Mouse (Mus musculus): Measurements from ENCODE around the gene Glb1l. TPM values are rescaled to one million over a fixed set of nuclear protein-coding genes. Genes with fewer than 3 reads are reported as not detected.
A peak's percentile ranks its signal among the peaks of the same experiment; 100 is the strongest.

Gene Glb1l
- total and polyA plus RNA-seq, 3 experiments, result 2.4 to 10.8 (median 3.6) TPM

- Histone ChIP-seq H3K9ac (ENCODE audit: insufficient read depth, low read depth) (no peak overlapping the region), H3K4me2 (ENCODE audit: insufficient read depth, low read depth, poor library complexity, severe bottlenecking) (no peak overlapping the region), H3K79me2 (replicated peaks; ENCODE audit: control insufficient read depth, extremely low read depth, insufficient read depth, poor library complexity, severe bottlenecking) (no peaks in the 10 kb centered on the region), H3K4me1 (ENCODE audit: control insufficient read depth in 1 of 2, insufficient read depth in 2 of 2) (peaks cover 9 to 21% of the 10 kb centered on the region in 2 experiments), H3K36me3 (replicated peaks in 1 of 2; ENCODE audit: control insufficient read depth in 1 of 2, insufficient read depth in 1 of 2, low read length in 1 of 2) (no peaks in the 10 kb centered on the region), H3K27me3 (replicated peaks) (peaks cover 30% of the 10 kb centered on the region), H3K9me3 (replicated peaks; ENCODE audit: low read length) (no peaks in the 10 kb centered on the region), H3K4me3 (replicated peaks in 1 of 3; ENCODE audit: low read depth in 2 of 3, low read length in 2 of 3, poor library complexity in 1 of 3) (no peak overlapping the region), H3K27ac (ENCODE audit: insufficient read depth, low read depth) (no peak overlapping the region)
- TF ChIP-seq NELFE (IDR thresholded peaks at IDR 0.05; ENCODE audit: low read depth, low read length) (no peak), ELF1 (IDR thresholded peaks at IDR 0.05; ENCODE audit: low read depth, low read length) (no peak), MAZ (IDR thresholded peaks at IDR 0.05; ENCODE audit: low read depth, low read length) (0 out of 2 replicates have a peak, but pooled peaks have one; percentile 19), BHLHE40 (IDR thresholded peaks at IDR 0.05; ENCODE audit: low read depth, low read length) (no peak), MYC (IDR thresholded peaks at IDR 0.05; ENCODE audit: low read depth, low read length) (no peak), PAX5 (IDR thresholded peaks at IDR 0.05; ENCODE audit: low read length) (no peak), ZC3H11A (IDR thresholded peaks at IDR 0.05; ENCODE audit: low read depth, low read length) (peak; percentile 29; the same call in 1 of the 2 replicates), NRF1 (IDR thresholded peaks at IDR 0.05; ENCODE audit: low read depth, low read length) (0 out of 2 replicates have a peak, but pooled peaks have one; percentile 12), ZNF384 (IDR thresholded peaks at IDR 0.05; ENCODE audit: low read depth, low read length) (peak; percentile 65), MEF2A (IDR thresholded peaks at IDR 0.05; ENCODE audit: borderline replicate concordance, low read depth, low read length) (no peak), JUND (conservative IDR thresholded peaks at IDR 0.05; ENCODE audit: low read depth, low read length) (no peak), EP300 (IDR thresholded peaks at IDR 0.05; ENCODE audit: low read length) (no peak), POLR2AphosphoS2 (IDR thresholded peaks at IDR 0.05; ENCODE audit: low read depth, low read length) (no peak), UBTF (IDR thresholded peaks at IDR 0.05; ENCODE audit: low read depth, low read length) (no peak), MAFK (IDR thresholded peaks at IDR 0.05; ENCODE audit: insufficient replicate concordance, low read length) (no peak), CTCF (conservative IDR thresholded peaks at IDR 0.05 in 1 of 2, IDR thresholded peaks at IDR 0.05 in 1 of 2; ENCODE audit: low read depth in 2 of 2, low read length in 2 of 2) (peak; percentile 92 to 93), RAD21 (IDR thresholded peaks at IDR 0.05; ENCODE audit: low read depth, low read length) (peak; percentile 82), TCF12 (IDR thresholded peaks at IDR 0.05; ENCODE audit: low read depth, low read length) (no peak), SMC3 (IDR thresholded peaks at IDR 0.05; ENCODE audit: low read depth, low read length) (peak; percentile 88), GABPA (IDR thresholded peaks at IDR 0.05; ENCODE audit: insufficient replicate concordance, low read depth, low read length) (no peak), ZKSCAN1 (IDR thresholded peaks at IDR 0.05; ENCODE audit: borderline replicate concordance, low read depth, low read length) (no peak), IRF4 (IDR thresholded peaks at IDR 0.05; ENCODE audit: low read depth, low read length) (no peak), RCOR1 (conservative IDR thresholded peaks at IDR 0.05; ENCODE audit: low read depth, low read length) (no peak)
- dilution Hi-C loops (cut with MboI; ENCODE audit: extremely low pct_ligation_motif_present, extremely low pct_unique_long_range_greater_than_20kb, low sequenced_read_pairs), result no loop called here
- DNase-seq (ENCODE audit: extremely low read depth), result peak; percentile 82
- in situ Hi-C loops (cut with MboI; ENCODE audit: low pct_ligation_motif_present, low pct_unique_long_range_greater_than_20kb, low sequenced_read_pairs), result loop anchor here (25.0 kb wide), 1 partner anchor 317 kb away; the partner anchor contains the start of gene Cfap65
These were observed 43.4 kb upstream of the Glb1l start for GRCm38 (mm10) chr1:75253849-75254624.
